Mouse (Mus musculus): ENCODE data around the gene Gabra3.

Gabra3 gene

GRCm38 (mm10) chrX:72656230-72656898, at the start of gene Gabra3:
Gene Gabra3 (minus strand): TSS chrX:72656848.
- in situ Hi-C loops (cut with MboI) = no loop called here

GRCm38 (mm10) chrX:72655789-72656188, 859 bp downstream of the Gabra3 start:
- in situ Hi-C loops (cut with MboI) = no loop called here

GRCm38 (mm10) chrX:72655381-72655780, 1.3 kb downstream of the Gabra3 start:
- in situ Hi-C loops (cut with MboI) = no loop called here

- in situ Hi-C loops (cut with MboI) = no loop called here
Observed at GRCm38 (mm10) chrX:72650688-72651087, 6.0 kb downstream of the Gabra3 start.

GRCm38 (mm10) chrX:72644691-72645090, 12.0 kb downstream of the Gabra3 start:
- in situ Hi-C loops (cut with MboI) = no loop called here

GRCm38 (mm10) chrX:72497284-72497683, 159.4 kb downstream of the Gabra3 start:
- in situ Hi-C loops (cut with MboI) = no loop called here

GRCm38 (mm10) chrX:72489806-72490205, 166.8 kb downstream of the Gabra3 start:
- in situ Hi-C loops (cut with MboI) = no loop called here

GRCm38 (mm10) chrX:72386758-72387157, 269.9 kb downstream of the Gabra3 start, which contains the start of gene Magea10:
Gene Magea10 (minus strand): TSS chrX:72386858.
- in situ Hi-C loops (cut with MboI) = no loop called here
